Mouse (Mus musculus) embryonic facial prominence, embryonic 15.5 days (tissue): Measurements from ENCODE around the gene Olfr1340. TPM values are rescaled to one million over a fixed set of nuclear protein-coding genes. Genes with fewer than 3 reads are reported as not detected.

Experiments
- ATAC-seq: fragments of 200-750 bp; cut with Nextera tagmentation; 2 replicates; pipeline ENCODE4 v1.8.0; 2017; ENCODE audit warnings: low read depth, moderate TSS enrichment; ENCODE audit not compliant: insufficient number of reproducible peaks, low FRiP score, low TSS enrichment
- H3K27ac ChIP-seq: fragments of 300-500 bp; sonication (generic); replicated peaks from 2 replicates; pipeline ENCODE4 v1.5.1; 2015; ENCODE audit warnings: mild to moderate bottlenecking, inconsistent platforms
- H3K27me3 ChIP-seq: fragments of 300-500 bp; sonication (generic); 2 replicates; pipeline ENCODE4 v1.6.1; 2015; ENCODE audit warnings: inconsistent platforms
- H3K36me3 ChIP-seq: fragments of 300-500 bp; sonication (generic); 2 replicates; pipeline ENCODE4 v1.6.1; 2015; ENCODE audit warnings: mild to moderate bottlenecking, inconsistent platforms
- H3K4me1 ChIP-seq: fragments of 300-500 bp; sonication (generic); 2 replicates; pipeline ENCODE4 v1.6.1; 2015; ENCODE audit warnings: inconsistent platforms
- H3K4me2 ChIP-seq: fragments of 300-500 bp; sonication (generic); replicated peaks from 2 replicates; pipeline ENCODE4 v1.6.1; 2015; ENCODE audit warnings: mild to moderate bottlenecking, inconsistent platforms
- H3K4me3 ChIP-seq: fragments of 300-500 bp; sonication (generic); replicated peaks from 2 replicates; pipeline ENCODE4 v1.5.1; 2015; ENCODE audit warnings: mild to moderate bottlenecking, inconsistent platforms
- H3K9ac ChIP-seq: fragments of 300-500 bp; sonication (generic); 2 replicates; pipeline ENCODE4 v1.6.1; 2015; ENCODE audit warnings: inconsistent platforms
- H3K9me3 ChIP-seq: fragments of 300-500 bp; sonication (generic); replicated peaks from 2 replicates; pipeline ENCODE4 v1.6.1; 2016; ENCODE audit warnings: inconsistent platforms
- WGBS: fragments of 180-500 bp; shearing (Covaris S2); methylation state at CpG from one replicate; pipeline ENCODE4 v1.1.7; 2015; 5-methylcytosine and 5-hydroxymethylcytosine counted together
- polyA plus RNA-seq: library from polyadenylated mRNA; unstranded; fragments of >200 nt; fragmentation: Nextera tagmentation; extraction: Ambion mirVana; gene quantifications from 2 replicates; pipeline ENCODE4 v1.2.1, GENCODE M21; 2015

Gene Olfr1340
- polyA plus RNA-seq = 0.44 and 0.50 TPM in 2 replicates

GRCm38 (mm10) chr4:118719838-118720237 is at the start of gene Olfr1340:
TSS of gene Olfr1340 (plus strand) at chr4:118720138.
- Histone ChIP-seq H3K4me3 (no peak within 1 kb of the TSS), H3K27me3 (no peaks in the 10 kb centered on the region), H3K4me1 (no peaks in the 10 kb centered on the region), H3K9ac (no peak within 1 kb of the TSS), H3K27ac (no peak within 1 kb of the TSS), H3K36me3 (no peaks in the 10 kb centered on the region), H3K4me2 (no peak within 1 kb of the TSS), H3K9me3 (no peaks in the 10 kb centered on the region)
- ATAC-seq = no peak

- no peak overlapping the region for H3K4me2 ChIP-seq
- no peak overlapping the region for H3K4me3 ChIP-seq
- H3K4me1 ChIP-seq = no peaks in the 10 kb centered on the region
- no peak for ATAC-seq
- no peaks in the 10 kb centered on the region for H3K27me3 ChIP-seq
- H3K9me3 ChIP-seq = no peaks in the 10 kb centered on the region
- no peak overlapping the region for H3K9ac ChIP-seq
- H3K27ac ChIP-seq = no peak overlapping the region
- no peaks in the 10 kb centered on the region for H3K36me3 ChIP-seq
- 38% methylated on average over 2 of the region's 2 CpGs for WGBS
Measured at GRCm38 (mm10) chr4:118687086-118687485, 32.9 kb upstream of the Olfr1340 start.

GRCm38 (mm10) chr4:118692412-118692973 is 27.4 kb upstream of the Olfr1340 start, which contains the start of gene Olfr1342:
TSS of gene Olfr1342 (minus strand) at chr4:118692756.
- H3K4me2 ChIP-seq = no peak within 1 kb of the TSS
- 25% methylated on average over 12 of the region's 12 CpGs for WGBS
- ATAC-seq = no peak
- H3K9ac ChIP-seq = no peak within 1 kb of the TSS
- no peaks in the 10 kb centered on the region for H3K36me3 ChIP-seq
- H3K4me1 ChIP-seq = no peaks in the 10 kb centered on the region
- H3K4me3 ChIP-seq = no peak within 1 kb of the TSS
- 0 out of 2 replicates have a peak, but pooled peaks cover 8% of the 10 kb centered on the region for H3K27me3 ChIP-seq
- H3K9me3 ChIP-seq = no peaks in the 10 kb centered on the region
- no peak within 1 kb of the TSS for H3K27ac ChIP-seq

GRCm38 (mm10) chr4:118693812-118694211 is 26.1 kb upstream of the Olfr1340 start:
- no peaks in the 10 kb centered on the region for H3K9me3 ChIP-seq
- no peak overlapping the region for H3K4me2 ChIP-seq
- no peaks in the 10 kb centered on the region for H3K4me1 ChIP-seq
- no peak overlapping the region for H3K27ac ChIP-seq
- H3K36me3 ChIP-seq = no peaks in the 10 kb centered on the region
- ATAC-seq = no peak
- no peak overlapping the region for H3K4me3 ChIP-seq
- WGBS = 48% methylated on average over 2 of the region's 2 CpGs
- H3K27me3 ChIP-seq = 0 out of 2 replicates have a peak, but pooled peaks cover 8% of the 10 kb centered on the region
- H3K9ac ChIP-seq = no peak overlapping the region

GRCm38 (mm10) chr4:118703223-118703622 is 16.7 kb upstream of the Olfr1340 start, which contains the start of gene Olfr1341:
TSS of gene Olfr1341 (plus strand) at chr4:118703523.
- Histone ChIP-seq H3K36me3 (no peaks in the 10 kb centered on the region), H3K27me3 (no peaks in the 10 kb centered on the region), H3K9me3 (no peaks in the 10 kb centered on the region), H3K9ac (no peak within 1 kb of the TSS), H3K4me2 (no peak within 1 kb of the TSS), H3K4me1 (no peaks in the 10 kb centered on the region), H3K4me3 (no peak within 1 kb of the TSS), H3K27ac (no peak within 1 kb of the TSS)
- no peak for ATAC-seq
- WGBS = 65% methylated on average over 3 of the region's 3 CpGs

GRCm38 (mm10) chr4:118708086-118708485 is 11.9 kb upstream of the Olfr1340 start:
- no peak overlapping the region for H3K9ac ChIP-seq
- WGBS = 87% methylated on average over 5 of the region's 5 CpGs
- no peak overlapping the region for H3K4me3 ChIP-seq

GRCm38 (mm10) chr4:118711656-118712055 is 8.3 kb upstream of the Olfr1340 start:
- no peak overlapping the region for H3K4me2 ChIP-seq
- ATAC-seq = no peak

More at GRCm38 (mm10) chr4:118708086-118708485, 11.9 kb upstream of the Olfr1340 start:
- no peaks in the 10 kb centered on the region for H3K36me3 ChIP-seq
- H3K27me3 ChIP-seq = no peaks in the 10 kb centered on the region
- ATAC-seq = no peak
- H3K4me1 ChIP-seq = no peaks in the 10 kb centered on the region
- no peaks in the 10 kb centered on the region for H3K9me3 ChIP-seq
- no peak overlapping the region for H3K27ac ChIP-seq
- H3K4me2 ChIP-seq = no peak overlapping the region

GRCm38 (mm10) chr4:118721742-118722483 is 2.0 kb downstream of the Olfr1340 start:
- no peak for ATAC-seq
- Histone ChIP-seq H3K36me3 (no peaks in the 10 kb centered on the region), H3K4me2 (no peak overlapping the region), H3K4me1 (no peaks in the 10 kb centered on the region), H3K9me3 (no peaks in the 10 kb centered on the region), H3K9ac (no peak overlapping the region), H3K27me3 (no peaks in the 10 kb centered on the region), H3K27ac (no peak overlapping the region), H3K4me3 (no peak overlapping the region)
- 57% methylated on average over 10 of the region's 10 CpGs for whole genome bisulfite sequencing

More at GRCm38 (mm10) chr4:118711656-118712055, 8.3 kb upstream of the Olfr1340 start:
- H3K9me3 ChIP-seq = no peaks in the 10 kb centered on the region
- no peak overlapping the region for H3K4me3 ChIP-seq
- H3K4me1 ChIP-seq = no peaks in the 10 kb centered on the region
- H3K9ac ChIP-seq = no peak overlapping the region
- WGBS = 33% methylated on average over 1 of the region's 1 CpGs
- H3K27ac ChIP-seq = no peak overlapping the region
- H3K27me3 ChIP-seq = no peaks in the 10 kb centered on the region
- H3K36me3 ChIP-seq = no peaks in the 10 kb centered on the region

GRCm38 (mm10) chr4:118731875-118732274 is 11.9 kb downstream of the Olfr1340 start, which contains the start of gene Olfr1339:
TSS of gene Olfr1339 (plus strand) at chr4:118732175.
- H3K9me3 ChIP-seq = no peaks in the 10 kb centered on the region
- H3K4me2 ChIP-seq = no peak within 1 kb of the TSS
- H3K4me3 ChIP-seq = no peak within 1 kb of the TSS
- H3K27me3 ChIP-seq = no peaks in the 10 kb centered on the region
- no peak within 1 kb of the TSS for H3K27ac ChIP-seq
- ATAC-seq = no peak
- WGBS = 100% methylated on average over 1 of the region's 1 CpGs
- no peaks in the 10 kb centered on the region for H3K4me1 ChIP-seq
- H3K36me3 ChIP-seq = no peaks in the 10 kb centered on the region
- no peak within 1 kb of the TSS for H3K9ac ChIP-seq

GRCm38 (mm10) chr4:118739574-118739973 is 19.6 kb downstream of the Olfr1340 start:
- Histone ChIP-seq H3K4me2 (no peak overlapping the region), H3K9me3 (no peaks in the 10 kb centered on the region), H3K4me1 (no peaks in the 10 kb centered on the region), H3K9ac (no peak overlapping the region), H3K36me3 (no peaks in the 10 kb centered on the region), H3K27ac (no peak overlapping the region), H3K4me3 (no peak overlapping the region), H3K27me3 (peaks cover 22% of the 10 kb centered on the region)
- 65% methylated on average over 3 of the region's 3 CpGs for WGBS
- no peak for ATAC-seq

GRCm38 (mm10) chr4:118740988-118741698 is 21.2 kb downstream of the Olfr1340 start:
- 7% methylated on average over 11 of the region's 11 CpGs for WGBS

More at GRCm38 (mm10) chr4:118740988-118741698, 21.2 kb downstream of the Olfr1340 start:
- H3K27ac ChIP-seq = no peak overlapping the region
- H3K36me3 ChIP-seq = no peaks in the 10 kb centered on the region
- no peak for ATAC-seq
- no peaks in the 10 kb centered on the region for H3K4me1 ChIP-seq
- H3K9me3 ChIP-seq = no peaks in the 10 kb centered on the region
- H3K9ac ChIP-seq = no peak overlapping the region
- H3K4me2 ChIP-seq = no peak overlapping the region
- H3K27me3 ChIP-seq = peaks cover 22% of the 10 kb centered on the region
- no peak overlapping the region for H3K4me3 ChIP-seq
